Mouse (Mus musculus) natural killer cell, adult 2 months (primary cell): ENCODE measurements at regions not wholly inside any gene's neighbourhood (a gene's known extent, or its start where the extent isn't known, plus 50 kb on each side); places are given as distances from the start of the nearest gene placed in this dataset.

Experiments used
- DNase-seq, 2 experiments: peaks; one replicate each; pipeline ENCODE4 v3.0.0; 2022; ENCODE audit warnings: low spot score in 2 of 2

GRCm38 (mm10) chr10:126815730-126816129, 85.4 kb downstream of the Atp23 start:
- no peak for DNase-seq

- DNase-seq, result no peak
Measured at GRCm38 (mm10) chr10:126814968-126815367, 86.2 kb downstream of the Atp23 start.

- no peak for DNase-seq
Measured at GRCm38 (mm10) chr10:126813051-126813593, 88.0 kb downstream of the Atp23 start.

- no peak for DNase-seq
Measured at GRCm38 (mm10) chr10:126812243-126812755, 88.9 kb downstream of the Atp23 start.

GRCm38 (mm10) chr10:126810346-126811095, 90.6 kb downstream of the Atp23 start:
- no peak for DNase-seq

GRCm38 (mm10) chr10:126809587-126809986, 91.6 kb downstream of the Atp23 start:
- DNase-seq, result no peak

GRCm38 (mm10) chr10:126806881-126807280, 94.3 kb downstream of the Atp23 start:
- no peak for DNase-seq

GRCm38 (mm10) chr10:126802732-126803131, 98.4 kb downstream of the Atp23 start:
- DNase-seq, result no peak

GRCm38 (mm10) chr10:126799393-126799792, 101.8 kb downstream of the Atp23 start:
- DNase-seq, result no peak

GRCm38 (mm10) chr10:126793136-126793535, 108.0 kb downstream of the Atp23 start:
- DNase-seq, result no peak

GRCm38 (mm10) chr10:126792371-126792835, 108.8 kb downstream of the Atp23 start:
- no peak for DNase-seq

- DNase-seq, result no peak
Measured at GRCm38 (mm10) chr10:126788277-126788676, 112.9 kb downstream of the Atp23 start.

GRCm38 (mm10) chr10:126783161-126783560, 118.0 kb downstream of the Atp23 start:
- no peak for DNase-seq

- DNase-seq, result no peak
Measured at GRCm38 (mm10) chr10:126776603-126777002, 124.6 kb downstream of the Atp23 start.

GRCm38 (mm10) chr10:126775946-126776345, 125.2 kb downstream of the Atp23 start:
- DNase-seq, result no peak

GRCm38 (mm10) chr10:126770446-126771020, 130.6 kb downstream of the Atp23 start:
- no peak for DNase-seq

GRCm38 (mm10) chr10:126765648-126766047, 135.5 kb downstream of the Atp23 start:
- DNase-seq, result no peak

GRCm38 (mm10) chr10:126764740-126765139, 136.4 kb downstream of the Atp23 start:
- no peak for DNase-seq

GRCm38 (mm10) chr10:126763976-126764375, 137.2 kb downstream of the Atp23 start:
- no peak for DNase-seq

- no peak for DNase-seq
Measured at GRCm38 (mm10) chr10:126758682-126759081, 142.5 kb downstream of the Atp23 start.

GRCm38 (mm10) chr10:126753201-126753600, 148.0 kb downstream of the Atp23 start:
- no peak for DNase-seq

- no peak for DNase-seq
Measured at GRCm38 (mm10) chr10:126752699-126753098, 148.5 kb downstream of the Atp23 start.
